Mouse (Mus musculus) myocyte (in vitro differentiated cells): ENCODE measurements around the gene Ep400. TPM values are rescaled to one million over a fixed set of nuclear protein-coding genes. Genes with fewer than 3 reads are reported as not detected.
A peak's percentile ranks its signal among the peaks of the same experiment; 100 is the strongest.

Source experiments
- H3K27me3 ChIP-seq: one replicate; pipeline ENCODE4 v1.6.1; 2011; ENCODE audit not compliant: control insufficient read depth, insufficient read depth, insufficient read length
- H3K36me3 ChIP-seq: one replicate; pipeline ENCODE4 v1.6.1; 2011; ENCODE audit not compliant: control insufficient read depth, insufficient read depth
- H3K4me2 ChIP-seq: one replicate; pipeline ENCODE4 v1.6.1; 2011; ENCODE audit warnings: low read depth, control low read depth
- H3K4me3 ChIP-seq: one replicate; pipeline ENCODE4 v1.5.1; 2011; ENCODE audit warnings: mild to moderate bottlenecking, control low read depth, moderate library complexity
- H3K79me2 ChIP-seq: one replicate; pipeline ENCODE4 v1.6.1; 2011; ENCODE audit not compliant: control insufficient read depth, insufficient read depth
- H3ac ChIP-seq: one replicate; pipeline ENCODE4 v1.6.1; 2011; ENCODE audit not compliant: control insufficient read depth, insufficient read length
- CEBPB ChIP-seq: IDR thresholded peaks from 2 replicates; pipeline ENCODE4 v1.6.1; 2011; ENCODE audit warnings: mild to moderate bottlenecking, moderate library complexity; ENCODE audit not compliant: poor library complexity, insufficient read depth, severe bottlenecking
- E2F4 ChIP-seq: IDR thresholded peaks from one replicate; pipeline ENCODE4 v1.6.1; 2011; ENCODE audit warnings: mild to moderate bottlenecking, control low read depth, moderate library complexity; ENCODE audit not compliant: insufficient read depth
- MAX ChIP-seq: IDR thresholded peaks from one replicate; pipeline ENCODE4 v1.6.1; 2011; ENCODE audit warnings: low read depth, mild to moderate bottlenecking, control low read depth
- MYOD1 ChIP-seq, 3 experiments: IDR thresholded peaks; one replicate each; pipeline ENCODE4 v1.6.1; 2011; ENCODE audit warnings: control low read depth in 2 of 3, low read depth in 2 of 3, mild to moderate bottlenecking in 2 of 3, moderate library complexity in 1 of 3; ENCODE audit not compliant: insufficient read length in 2 of 3, control insufficient read depth in 1 of 3
- MYOG ChIP-seq, 3 experiments: IDR thresholded peaks; one replicate each; pipeline ENCODE4 v1.6.1; 2011; ENCODE audit warnings: control low read depth in 2 of 3, low read depth in 2 of 3, mild to moderate bottlenecking in 2 of 3; ENCODE audit not compliant: insufficient read length in 2 of 3, control insufficient read depth in 1 of 3, insufficient read depth in 1 of 3
- POLR2A ChIP-seq: IDR thresholded peaks from one replicate; pipeline ENCODE4 v1.6.1; 2011; ENCODE audit warnings: low read depth, mild to moderate bottlenecking, control low read depth, moderate library complexity; ENCODE audit not compliant: insufficient read length
- POLR2AphosphoS2 ChIP-seq: IDR thresholded peaks from one replicate; pipeline ENCODE4 v1.6.1; 2011; ENCODE audit warnings: low read depth, control low read depth; ENCODE audit not compliant: insufficient read length
- REST ChIP-seq: IDR thresholded peaks from one replicate; pipeline ENCODE4 v1.6.1; 2011; ENCODE audit warnings: mild to moderate bottlenecking, control low read depth, moderate library complexity; ENCODE audit not compliant: insufficient read depth, insufficient read length
- SRF ChIP-seq: IDR thresholded peaks from one replicate; pipeline ENCODE4 v1.6.1; 2011; ENCODE audit warnings: low read depth; ENCODE audit not compliant: control insufficient read depth, insufficient read length
- TCF12 ChIP-seq: IDR thresholded peaks from one replicate; pipeline ENCODE4 v1.6.1; 2011; ENCODE audit warnings: mild to moderate bottlenecking, control low read depth; ENCODE audit not compliant: poor library complexity, insufficient read depth, severe bottlenecking
- TCF3 ChIP-seq: IDR thresholded peaks from one replicate; pipeline ENCODE4 v1.6.1; 2011; ENCODE audit warnings: low read depth, control low read depth; ENCODE audit not compliant: insufficient read length
- USF1 ChIP-seq: IDR thresholded peaks from one replicate; pipeline ENCODE4 v1.6.1; 2011; ENCODE audit warnings: low read depth, mild to moderate bottlenecking, control low read depth, moderate library complexity
- polyA plus RNA-seq: library from polyadenylated mRNA; unstranded; fragments of >200 nt; fragmentation: generic; extraction: Trizol; gene quantifications from one replicate; pipeline ENCODE4 v1.2.1, GENCODE M21; 2012; ENCODE audit warnings: missing spikeins

The Ep400 gene
- polyA plus RNA-seq, 1 experiment = 22.0 TPM

- Histone ChIP-seq H3K27me3 (no peaks in the 10 kb centered on the region), H3K4me3 (peak within 1 kb of the TSS; percentile 82), H3K79me2 (peaks cover 17% of the 10 kb centered on the region), H3ac (peak within 1 kb of the TSS; percentile 91), H3K4me2 (peak within 1 kb of the TSS; percentile 87), H3K36me3 (peaks cover 23% of the 10 kb centered on the region)
- no peak for TF ChIP-seq MAX
- TF ChIP-seq TCF3 = no peak
- TF ChIP-seq SRF = peak; percentile 88
- TF ChIP-seq POLR2AphosphoS2 = peak; percentile 35
- TF ChIP-seq TCF12 = no peak
- TF ChIP-seq CEBPB = no peak
- peak; percentile 48 for TF ChIP-seq E2F4
- peak; percentile 73 for TF ChIP-seq POLR2A
- TF ChIP-seq MYOD1 (IDR thresholded peaks at IDR 0.05; ENCODE audit: control insufficient read depth in 1 of 3, insufficient read length in 2 of 3, low read depth in 2 of 3) = peak in 1 of 3 experiments; percentile 22
- TF ChIP-seq MYOG (IDR thresholded peaks at IDR 0.05; ENCODE audit: control insufficient read depth in 1 of 3, insufficient read depth in 1 of 3, insufficient read length in 2 of 3, low read depth in 2 of 3) = peak in 1 of 3 experiments; percentile 13
- TF ChIP-seq USF1 = no peak
- TF ChIP-seq REST = no peak
Measured at GRCm38 (mm10) chr5:110652719-110653648, 117.5 kb downstream of the Ep400 start, which contains the start of the genes Noc4l and Ddx51. Noc4l (minus strand) TSS chr5:110653417. Ddx51 (plus strand) TSS chr5:110653451.

DNA sequence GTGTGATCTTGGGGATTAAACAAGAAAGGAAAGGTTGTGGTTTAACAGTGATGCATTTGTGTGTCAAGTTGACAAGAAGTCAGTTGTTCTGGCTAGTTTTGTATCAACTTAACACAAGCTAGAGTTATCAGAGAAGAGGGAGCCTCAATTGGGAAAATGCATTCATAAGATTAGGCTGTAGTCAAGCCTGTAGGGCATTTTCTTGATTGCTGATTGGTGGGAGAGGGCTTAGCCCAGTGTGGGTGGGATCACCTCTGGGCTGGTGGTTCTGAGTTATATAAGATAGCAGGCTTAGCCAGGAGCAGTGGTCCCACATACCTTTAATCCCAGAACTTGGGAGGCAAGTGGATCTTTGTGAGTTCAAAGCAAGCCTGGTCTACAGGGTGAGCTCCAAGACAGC is 124.1 kb downstream of the Ep400 start:
- TF ChIP-seq TCF12 = no peak
- no peak for TF ChIP-seq CEBPB
- TF ChIP-seq REST = no peak
- no peak for TF ChIP-seq E2F4
- no peak for TF ChIP-seq USF1
- Histone ChIP-seq H3K27me3 (no peaks in the 10 kb centered on the region), H3ac (no peak overlapping the region), H3K4me2 (no peak overlapping the region), H3K4me3 (no peak overlapping the region), H3K36me3 (peaks cover 11% of the 10 kb centered on the region), H3K79me2 (no peaks in the 10 kb centered on the region)

DNA sequence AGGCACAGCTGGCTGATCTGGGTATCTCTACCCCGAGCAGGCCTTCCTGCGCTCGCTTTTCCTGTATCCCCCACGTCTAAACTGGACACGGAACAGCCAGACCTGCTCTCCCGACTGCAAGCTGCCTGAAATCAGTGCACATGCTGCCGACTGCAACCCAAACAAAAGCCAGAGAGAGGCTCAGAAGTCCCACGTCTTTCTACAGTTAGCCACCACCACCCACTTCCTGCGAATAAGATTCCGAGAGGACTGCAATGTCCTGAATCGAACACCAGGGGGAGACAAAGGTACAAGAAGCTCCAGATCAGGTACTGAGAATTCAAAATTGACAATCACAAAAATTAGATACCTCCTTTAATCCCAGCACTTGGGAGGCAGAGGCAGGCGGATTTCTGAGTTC is 131.1 kb downstream of the Ep400 start:
- Histone ChIP-seq H3K27me3 (peaks cover 10% of the 10 kb centered on the region), H3K4me2 (peak overlapping the region; percentile 56), H3K4me3 (no peak overlapping the region), H3K36me3 (no peaks in the 10 kb centered on the region), H3ac (no peak overlapping the region), H3K79me2 (no peaks in the 10 kb centered on the region)
- TF ChIP-seq POLR2AphosphoS2 = no peak
- no peak for TF ChIP-seq CEBPB
- TF ChIP-seq E2F4 = no peak
- TF ChIP-seq SRF = no peak
- TF ChIP-seq TCF3 = no peak
- no peak for TF ChIP-seq MYOD1 (IDR thresholded peaks at IDR 0.05; ENCODE audit: control insufficient read depth in 1 of 3, insufficient read length in 2 of 3, low read depth in 2 of 3)
- no peak for TF ChIP-seq REST

- Histone ChIP-seq H3ac (no peak overlapping the region), H3K36me3 (no peaks in the 10 kb centered on the region), H3K4me3 (no peak overlapping the region), H3K27me3 (peaks cover 14% of the 10 kb centered on the region), H3K79me2 (no peaks in the 10 kb centered on the region), H3K4me2 (no peak overlapping the region)
- TF ChIP-seq CEBPB (no peak), POLR2A (no peak), USF1 (no peak), TCF12 (no peak), REST (no peak), POLR2AphosphoS2 (no peak), MAX (no peak), MYOD1 (IDR thresholded peaks at IDR 0.05; ENCODE audit: control insufficient read depth in 1 of 3, insufficient read length in 2 of 3, low read depth in 2 of 3) (no peak), TCF3 (no peak), MYOG (IDR thresholded peaks at IDR 0.05; ENCODE audit: control insufficient read depth in 1 of 3, insufficient read depth in 1 of 3, insufficient read length in 2 of 3, low read depth in 2 of 3) (no peak)
Measured at GRCm38 (mm10) chr5:110638306-110639074, 132.0 kb downstream of the Ep400 start.
